Mouse (Mus musculus) neural tube, postnatal 0 days (tissue): Measurements from ENCODE around the gene Psg18. TPM values are rescaled to one million over a fixed set of nuclear protein-coding genes. Genes with fewer than 3 reads are reported as not detected.

Experiments used
- polyA plus RNA-seq: library from polyadenylated mRNA; unstranded; fragments of >200 nt; fragmentation: Nextera tagmentation; extraction: Ambion mirVana; gene quantifications from 2 replicates; pipeline ENCODE4 v1.2.1, GENCODE M21; 2015

The Psg18 gene
- polyA plus RNA-seq, result not detected in 2 replicates

GRCm38 (mm10) chr7:18354909-18355308, at the start of gene Psg18:
Psg18 (minus strand) TSS chr7:18355009.

Other genes with a start within 250 kb of the Psg18 start
- not detected in 2 replicates for gene Igfl3, start 178.5 kb downstream of the Psg18 start, polyA plus RNA-seq
- gene Mill1, start 109.7 kb downstream of the Psg18 start, polyA plus RNA-seq, result not detected in 2 replicates
- not detected in 2 replicates for gene Psg28, start 77.0 kb upstream of the Psg18 start, polyA plus RNA-seq
- gene Psg26, start 129.2 kb upstream of the Psg18 start, polyA plus RNA-seq, result not detected in 2 replicates
- not detected in 2 replicates for gene Psg25, start 177.3 kb upstream of the Psg18 start, polyA plus RNA-seq
- not detected in 2 replicates for gene Psg27, start 212.3 kb upstream of the Psg18 start, polyA plus RNA-seq